Mouse (Mus musculus): ENCODE results near the gene Tgfbr1. TPM values are rescaled to one million over a fixed set of nuclear protein-coding genes. Genes with fewer than 3 reads are reported as not detected.

The Tgfbr1 gene
- total RNA-seq (2021), result 10 to 100 TPM; 24.8 to 26.4 TPM
- long read RNA-seq, experiment 1, full-length matches to known transcripts, result 2 of 10 reads
- long read RNA-seq, experiment 1, partial matches to known transcripts, result 2 of 10 reads
- long read RNA-seq, experiment 1, other reads (novel, unspliced or antisense), result 6 of 10 reads
- long read RNA-seq, experiment 2, full-length matches to known transcripts, result 3 of 5 reads
- long read RNA-seq, experiment 2, partial matches to known transcripts, result 0 of 5 reads
- long read RNA-seq, experiment 2, other reads (novel, unspliced or antisense), result 2 of 5 reads

DNA sequence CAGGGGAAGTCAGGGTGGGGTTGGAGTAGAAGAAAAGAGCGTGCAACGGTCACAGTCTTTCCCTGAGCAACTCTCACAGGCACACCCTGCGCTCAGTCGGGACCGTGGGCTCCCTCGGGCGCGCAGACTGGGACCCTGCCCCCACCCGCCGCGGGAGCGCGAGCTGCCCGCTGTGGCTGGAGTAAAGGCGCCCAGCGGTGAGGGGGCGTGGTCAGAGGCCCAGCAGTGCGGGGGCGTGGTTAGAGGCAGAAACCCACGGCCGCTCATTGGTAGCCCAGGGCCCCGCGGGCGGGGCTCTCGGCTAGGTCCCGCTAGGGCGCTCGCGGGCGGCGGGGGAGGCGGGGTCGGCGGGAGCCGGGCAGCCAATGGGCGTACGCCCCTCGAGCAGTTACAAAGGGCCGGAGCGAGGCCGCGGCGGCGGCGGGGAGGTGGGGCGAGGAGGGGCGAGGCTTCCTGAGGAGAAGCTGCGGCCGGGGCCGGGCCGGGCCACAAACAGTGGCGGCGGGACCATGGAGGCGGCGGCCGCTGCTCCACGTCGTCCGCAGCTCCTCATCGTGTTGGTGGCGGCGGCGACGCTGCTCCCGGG, at the start of gene Tgfbr1:
Gene Tgfbr1, plus strand, starts transcription at position 420 of the 586 bp plus-strand sequence.
- peak; percentile 100 for DNase-seq

DNA sequence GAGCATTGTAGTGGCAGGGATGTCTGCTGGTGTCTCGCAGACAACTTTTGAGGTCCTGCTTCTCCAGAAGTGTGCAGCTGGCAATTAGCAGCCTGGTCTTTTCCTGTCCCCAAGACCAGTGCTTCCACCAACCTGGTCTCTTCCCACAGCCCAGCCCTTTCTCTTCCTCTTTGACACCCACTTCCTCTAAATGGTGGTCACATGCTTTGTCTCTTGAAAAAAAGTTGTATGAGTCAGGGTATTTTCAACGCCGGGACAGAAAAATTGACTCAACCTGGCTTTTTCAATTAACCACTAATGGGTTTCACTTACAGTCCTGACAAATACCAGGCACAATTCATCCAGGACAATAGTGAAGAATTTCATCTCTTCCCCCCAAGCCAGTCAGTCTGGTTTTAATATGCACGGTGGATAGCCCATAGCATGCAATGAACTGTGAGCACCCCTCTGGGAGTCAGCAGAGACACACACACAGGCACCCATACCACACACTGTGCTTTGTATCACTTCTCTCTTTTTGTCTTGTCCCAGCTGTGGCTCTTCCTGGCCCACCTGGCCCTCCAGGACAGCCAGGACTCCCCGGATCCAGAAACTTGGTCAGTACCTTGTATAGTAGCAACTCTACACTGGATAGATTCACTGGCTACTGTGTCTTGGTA, 49.6 kb upstream of the Tgfbr1 start:
- DNase-seq, result no peak

DNA sequence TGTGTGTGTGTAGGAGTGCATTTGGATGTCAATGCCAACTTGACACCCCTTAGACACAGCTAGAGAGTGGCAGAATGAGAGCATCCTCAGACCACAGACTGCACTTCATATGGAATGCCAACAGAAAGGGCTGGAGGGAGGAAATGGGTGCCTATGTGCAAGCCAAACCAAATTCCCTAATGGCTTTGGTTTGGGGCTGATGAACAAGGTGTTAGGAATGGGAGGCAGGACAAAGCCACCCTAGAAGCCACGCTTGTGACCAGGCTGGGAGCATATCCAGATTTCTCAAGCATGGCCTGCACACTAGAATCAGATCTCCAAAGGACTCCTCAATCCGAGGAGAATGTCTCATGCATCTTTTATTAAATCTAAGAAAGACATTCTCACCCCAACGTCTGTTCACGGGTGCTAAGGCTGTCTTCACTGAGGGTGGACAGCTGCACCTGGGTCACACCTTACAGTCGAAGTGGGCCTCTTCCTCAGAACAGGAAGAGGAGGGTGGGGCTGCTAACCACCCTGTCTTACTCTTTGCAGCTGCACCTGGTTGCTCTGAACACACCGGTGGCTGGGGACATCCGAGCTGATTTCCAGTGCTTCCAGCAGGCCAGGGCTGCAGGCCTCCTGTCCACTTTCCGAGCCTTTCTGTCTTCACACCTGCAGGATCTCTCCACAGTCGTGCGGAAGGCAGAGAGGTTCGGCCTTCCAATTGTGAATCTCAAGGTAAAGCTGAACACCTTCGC, 43.0 kb upstream of the Tgfbr1 start:
- DNase-seq, result no peak

DNA sequence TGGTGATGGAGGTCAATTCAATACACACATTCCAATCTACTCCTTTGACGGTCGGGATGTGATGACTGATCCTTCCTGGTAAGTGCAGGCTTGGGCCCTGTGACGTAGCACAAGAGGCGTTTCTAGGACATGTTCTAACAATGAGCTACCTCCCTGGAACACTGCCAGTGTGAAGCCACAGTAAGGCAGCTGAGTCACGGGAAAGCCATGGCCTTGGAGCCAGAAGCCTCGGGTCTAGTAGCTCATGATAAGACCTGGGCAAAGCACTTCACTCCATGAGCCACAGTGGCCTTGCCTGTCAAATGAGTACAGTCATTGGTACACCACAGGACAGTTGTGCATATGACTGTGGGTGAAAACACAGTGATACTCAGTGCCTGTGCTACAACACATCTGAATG, 42.2 kb upstream of the Tgfbr1 start:
- peak; percentile 89 for DNase-seq

DNA sequence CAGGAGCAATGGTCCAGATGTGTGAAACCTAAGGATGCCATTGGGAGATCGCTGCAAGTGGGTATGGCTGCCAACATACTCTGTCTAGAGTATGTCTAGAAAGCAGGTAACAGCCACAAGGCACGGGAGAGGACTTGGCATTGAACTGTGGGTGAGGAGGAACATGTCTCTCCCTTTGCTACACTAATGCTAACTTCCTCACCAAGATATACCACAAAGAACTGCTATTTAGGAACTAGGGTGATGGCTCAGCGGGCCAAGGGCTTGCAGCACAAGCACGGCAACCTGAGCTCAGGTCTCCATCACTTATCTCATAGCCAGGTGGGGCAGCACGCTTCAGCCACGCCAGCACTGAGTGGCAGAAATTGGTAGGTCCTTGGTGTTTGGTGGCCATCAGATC, 41.6 kb upstream of the Tgfbr1 start:
- no peak for DNase-seq

DNA sequence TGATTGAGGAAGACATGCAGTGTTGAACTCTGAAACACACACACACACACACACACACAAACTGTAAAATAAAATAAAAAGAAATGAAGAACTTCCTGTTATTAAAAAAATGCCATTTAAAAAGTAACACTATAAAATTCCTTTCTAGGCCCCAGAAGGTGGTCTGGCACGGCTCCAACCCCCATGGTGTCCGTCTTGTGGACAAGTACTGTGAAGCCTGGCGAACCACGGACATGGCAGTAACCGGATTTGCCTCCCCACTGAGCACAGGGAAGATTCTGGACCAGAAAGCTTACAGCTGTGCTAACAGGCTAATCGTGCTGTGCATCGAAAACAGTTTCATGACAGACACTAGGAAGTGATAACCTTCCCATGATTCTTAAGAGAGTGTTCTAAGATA, 41.1 kb upstream of the Tgfbr1 start:
- no peak for DNase-seq

DNA sequence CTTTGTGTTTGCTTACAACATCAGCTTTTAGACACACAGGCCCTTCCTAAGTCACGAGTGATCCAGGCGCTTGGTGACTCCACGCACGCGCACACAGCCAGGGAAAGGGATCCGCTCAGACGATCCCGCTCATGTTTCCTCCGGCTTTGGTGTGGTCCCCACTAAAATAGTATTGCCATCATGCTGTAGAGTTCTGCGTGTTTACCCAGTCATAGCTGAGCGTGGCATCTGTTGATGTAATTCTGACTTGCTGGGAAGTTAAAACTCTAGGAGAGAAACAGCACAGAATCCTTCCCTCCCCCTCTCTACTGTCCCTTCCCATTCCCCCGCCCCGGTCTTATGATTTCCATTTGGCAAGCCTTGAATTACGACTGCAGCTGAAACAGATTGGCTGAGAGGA, 40.3 kb upstream of the Tgfbr1 start:
- no peak for DNase-seq

DNA sequence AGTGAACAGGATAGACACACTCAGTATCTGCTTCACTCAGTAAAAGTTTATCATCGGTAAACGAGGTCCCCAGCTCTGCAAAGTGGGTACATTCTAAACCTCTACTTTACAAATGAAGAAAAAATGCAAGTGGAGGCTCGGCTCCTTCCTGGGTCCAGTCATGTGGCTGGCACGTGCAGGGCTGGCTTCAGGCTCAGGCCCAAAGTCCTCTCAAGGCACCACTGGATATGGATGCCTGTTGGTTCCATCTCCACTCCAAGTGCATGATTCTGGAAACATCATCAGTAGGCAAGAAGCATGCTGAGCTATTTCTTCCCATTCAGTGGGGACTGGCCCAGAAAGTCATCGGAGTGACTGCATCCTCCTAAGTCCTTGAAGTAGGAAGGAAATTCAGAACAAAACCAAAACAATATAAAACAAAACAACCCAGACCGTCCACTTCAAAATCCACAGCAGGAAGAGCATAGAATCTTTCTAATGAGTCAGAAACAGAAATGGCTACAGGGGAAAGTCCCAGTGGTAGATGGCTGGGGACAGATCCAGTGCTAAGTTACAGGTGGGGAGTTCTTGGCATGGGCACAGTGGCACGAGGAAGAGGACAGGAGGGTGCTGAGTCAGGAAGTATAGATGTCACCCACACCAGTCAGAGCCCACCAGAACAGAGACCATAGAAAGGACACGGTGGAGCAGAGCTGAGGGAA, 39.2 kb upstream of the Tgfbr1 start:
- DNase-seq, result no peak

DNA sequence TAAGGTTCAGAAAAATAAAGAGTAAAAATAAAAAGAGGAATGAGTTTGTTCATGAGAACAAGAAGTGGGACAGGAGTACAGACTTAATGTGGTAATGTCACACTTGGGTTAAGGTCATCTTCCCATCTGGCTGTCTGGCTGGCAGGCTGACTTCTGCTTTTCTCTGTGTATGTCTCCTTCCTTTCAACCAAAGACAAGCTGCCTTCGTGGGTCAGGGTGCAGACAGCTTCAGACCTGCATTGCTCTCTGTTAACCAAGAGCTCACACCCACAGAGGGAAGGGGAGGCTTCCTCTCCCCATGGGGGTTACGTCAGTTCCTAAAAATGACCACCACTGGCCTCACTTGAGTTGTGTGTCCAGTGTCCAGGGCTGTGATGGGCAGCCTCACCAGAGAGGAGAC, 37.6 kb upstream of the Tgfbr1 start:
- DNase-seq, result no peak

DNA sequence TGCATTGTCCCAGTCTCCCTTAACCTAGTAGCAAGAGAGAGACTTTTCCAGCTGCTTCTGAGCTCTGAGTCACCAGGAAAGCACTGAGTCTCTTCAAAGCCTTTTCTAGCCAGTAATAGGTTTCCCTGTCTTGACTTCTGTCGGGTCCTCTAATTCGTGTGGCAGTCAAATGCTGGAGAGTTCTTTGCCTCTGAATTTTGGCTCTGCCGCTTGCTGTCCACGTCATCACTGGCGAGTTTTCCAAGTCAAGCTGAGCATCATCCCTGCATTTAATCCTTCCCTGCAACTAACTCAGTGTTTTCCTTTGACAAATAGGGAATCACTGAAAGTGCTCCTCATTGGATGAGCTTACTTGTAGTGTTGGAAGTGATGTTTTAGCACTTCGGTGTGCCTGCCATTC, 36.6 kb upstream of the Tgfbr1 start:
- no peak for DNase-seq

DNA sequence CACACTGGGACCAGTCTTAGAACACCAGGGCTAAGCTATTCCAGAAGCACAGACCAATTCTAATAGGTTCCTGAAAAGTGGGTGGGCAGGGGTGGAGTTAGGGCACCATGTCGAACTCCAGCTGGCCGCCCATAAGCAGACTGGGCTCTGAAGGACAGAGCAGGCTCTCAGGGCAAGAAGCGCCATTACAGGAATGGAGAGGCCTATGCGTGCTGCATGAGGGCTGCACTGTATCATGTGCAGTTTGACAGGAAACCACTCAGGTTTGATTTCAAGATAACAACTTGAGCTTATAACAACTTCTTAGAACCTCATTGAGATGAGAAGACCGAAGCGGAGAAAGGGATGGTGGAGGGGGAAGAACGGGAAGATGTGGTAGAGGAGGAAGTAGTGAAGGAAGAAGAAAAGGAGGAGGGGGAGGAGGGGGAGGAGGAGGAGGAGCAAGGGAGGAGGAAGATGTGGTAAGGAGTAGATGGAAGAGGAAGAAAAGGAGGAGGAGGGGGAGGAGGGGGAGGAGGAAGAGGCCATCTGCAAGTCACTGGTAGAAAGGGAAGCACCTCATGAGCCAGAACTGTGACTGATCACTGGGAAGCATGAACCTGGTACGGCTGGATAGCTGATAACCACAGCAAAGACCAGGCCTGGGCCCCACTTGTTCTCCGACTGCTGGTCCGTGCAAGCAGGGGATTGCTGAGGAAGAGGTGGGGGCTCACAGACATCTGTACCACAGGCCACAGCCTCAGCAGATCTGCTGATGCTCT, 33.3 kb upstream of the Tgfbr1 start:
- DNase-seq, result no peak

DNA sequence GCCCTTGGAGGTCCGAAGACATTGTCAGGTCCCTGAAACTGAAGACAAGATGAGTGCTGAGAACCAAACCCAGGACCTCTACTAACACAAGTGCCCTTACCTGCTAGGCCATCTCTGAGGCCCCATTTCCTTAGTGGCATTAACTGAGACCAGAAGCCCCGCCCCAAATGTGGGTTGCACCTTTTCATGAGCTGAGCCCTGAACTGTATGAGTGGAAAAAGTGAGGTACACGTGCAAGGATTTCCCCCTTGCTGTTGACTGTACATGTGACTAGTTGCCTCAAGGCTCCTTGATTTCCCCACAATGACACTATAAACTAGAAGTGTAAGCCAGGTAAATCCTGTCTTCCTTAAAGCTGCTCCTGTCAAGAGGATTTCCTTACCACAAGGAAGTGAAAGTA, 30.7 kb upstream of the Tgfbr1 start:
- DNase-seq, result no peak

DNA sequence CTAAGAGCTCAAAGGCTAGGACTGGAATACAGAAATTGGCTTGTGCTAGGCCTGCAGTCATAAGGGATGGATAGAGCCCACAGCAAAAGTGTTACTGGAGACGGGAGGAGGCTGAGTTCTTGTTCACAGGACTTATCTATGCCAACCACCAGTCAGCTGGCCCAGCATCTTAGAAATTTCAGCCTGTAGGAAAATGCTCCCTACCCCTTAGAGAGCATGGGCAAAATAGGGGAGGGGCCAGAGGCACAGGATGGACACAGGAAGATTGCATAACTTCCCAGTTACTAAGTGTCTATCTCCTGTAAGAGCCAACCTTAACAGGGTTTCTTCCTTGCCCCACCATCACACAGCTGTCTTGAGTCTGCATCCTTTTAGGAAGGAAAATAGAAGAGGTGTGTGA, 28.8 kb upstream of the Tgfbr1 start:
- no peak for DNase-seq

DNA sequence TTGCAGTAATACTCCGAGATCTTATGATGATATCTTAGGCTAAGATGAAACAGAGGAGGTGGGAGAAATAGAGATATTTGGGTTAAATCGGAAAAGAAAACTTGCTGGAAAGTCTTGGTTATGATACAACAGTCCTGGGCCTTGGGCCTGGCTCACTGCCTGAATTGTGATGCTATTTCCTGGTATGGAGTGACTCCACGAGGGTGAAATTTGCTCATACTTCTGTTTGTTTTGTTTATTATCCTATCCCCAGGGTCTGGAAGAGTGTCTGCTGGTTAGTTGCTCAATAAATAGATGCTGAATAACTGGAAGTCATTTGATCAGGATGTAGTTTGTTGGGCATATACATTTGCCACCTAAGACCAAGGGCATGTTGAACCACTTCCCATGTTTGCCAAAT, 25.2 kb upstream of the Tgfbr1 start:
- DNase-seq, result no peak

DNA sequence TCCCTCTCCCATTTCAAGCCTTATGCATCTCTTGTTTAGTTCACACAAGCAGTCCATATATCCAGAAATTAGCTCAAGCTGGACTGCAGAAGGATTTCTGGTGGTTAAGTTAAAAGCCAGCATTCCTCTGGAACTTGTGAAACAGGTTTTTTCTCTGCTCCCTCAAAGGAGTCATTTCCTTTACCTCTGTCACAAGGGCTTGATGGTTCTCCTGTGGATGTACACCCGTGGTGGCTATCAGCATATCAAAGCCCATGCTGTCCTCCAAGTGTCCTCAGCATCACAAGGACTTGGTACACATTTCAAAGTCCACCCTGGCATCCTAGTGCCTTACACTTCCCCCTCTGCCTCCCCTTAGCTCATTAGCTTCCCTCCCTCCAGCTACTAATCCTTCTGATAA, 23.7 kb upstream of the Tgfbr1 start:
- no peak for DNase-seq

DNA sequence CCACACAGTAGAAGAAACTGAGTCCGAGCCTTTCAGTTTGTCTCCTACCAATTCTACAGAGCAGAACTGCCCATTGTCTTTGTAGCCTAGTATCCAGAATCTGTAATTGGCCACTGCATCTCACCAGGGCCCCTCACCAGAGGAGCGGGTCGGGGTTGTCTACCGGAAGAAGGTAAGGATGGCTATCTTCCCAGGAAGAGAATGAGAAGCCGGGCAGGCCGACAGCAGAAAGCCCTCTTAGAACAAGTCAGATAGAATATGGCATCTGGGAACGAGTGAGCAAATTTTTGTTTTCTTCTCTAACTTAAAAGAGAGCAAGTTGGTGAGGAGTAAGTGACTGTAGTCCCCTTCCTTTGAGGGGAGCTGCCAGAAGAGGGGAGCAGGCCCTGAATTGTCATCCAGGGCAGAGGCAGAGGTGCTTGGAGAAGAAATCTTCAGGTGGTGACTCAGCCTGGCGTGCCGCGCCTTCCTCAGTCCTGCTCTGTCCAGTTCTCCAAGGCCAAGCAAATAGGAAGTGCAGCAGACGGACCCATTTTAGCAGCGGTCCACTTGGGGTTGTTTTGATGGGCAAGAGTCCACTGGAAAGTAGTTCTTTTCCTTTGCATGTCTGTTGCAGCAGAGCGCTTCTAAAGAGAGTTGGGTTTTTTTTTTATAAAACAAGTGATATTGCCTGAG, 22.5 kb upstream of the Tgfbr1 start:
- no peak for DNase-seq

DNA sequence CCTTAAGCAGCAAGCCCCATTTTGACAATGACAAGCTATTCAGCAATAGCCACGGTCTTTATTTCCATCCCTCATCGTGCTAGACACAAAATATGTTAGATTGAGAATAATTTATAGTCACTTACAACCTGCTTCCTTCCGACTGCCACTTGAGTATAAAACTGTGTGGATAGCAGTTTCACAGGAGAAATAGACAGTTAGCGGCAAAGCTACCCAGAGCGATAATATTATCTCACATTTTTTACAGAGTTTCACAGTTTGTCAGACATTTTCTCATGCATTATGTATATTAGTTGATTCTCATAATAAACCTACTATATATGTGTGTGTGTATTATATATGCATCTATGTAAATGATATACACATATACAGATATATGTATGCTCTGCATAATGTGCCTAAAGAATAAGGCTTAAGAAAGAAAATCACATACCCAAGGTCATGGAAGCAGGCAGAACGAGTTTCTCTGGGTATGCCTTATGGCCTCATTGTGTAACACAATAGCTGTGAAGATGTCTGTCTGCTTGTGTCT, 20.1 kb upstream of the Tgfbr1 start:
- DNase-seq, result no peak

DNA sequence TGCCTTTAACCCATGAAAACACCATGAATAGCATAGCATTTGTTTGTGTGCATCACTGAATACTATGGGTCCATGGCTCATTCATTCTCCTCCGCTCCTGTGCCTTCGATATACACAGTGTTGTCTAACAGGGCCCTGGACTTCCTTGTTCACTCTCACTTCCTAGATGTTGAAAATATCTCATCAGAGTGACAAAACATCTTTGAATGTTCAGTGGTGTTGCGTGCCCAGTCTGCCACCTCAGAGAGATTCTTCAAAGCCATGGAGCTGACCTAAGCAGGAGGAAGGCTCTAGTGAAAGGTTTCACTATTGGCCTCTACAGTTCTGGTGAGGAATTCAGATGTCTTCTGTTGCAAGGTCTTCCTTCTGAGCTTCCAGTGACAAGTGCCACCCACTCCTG, 19.5 kb upstream of the Tgfbr1 start:
- DNase-seq, result no peak

DNA sequence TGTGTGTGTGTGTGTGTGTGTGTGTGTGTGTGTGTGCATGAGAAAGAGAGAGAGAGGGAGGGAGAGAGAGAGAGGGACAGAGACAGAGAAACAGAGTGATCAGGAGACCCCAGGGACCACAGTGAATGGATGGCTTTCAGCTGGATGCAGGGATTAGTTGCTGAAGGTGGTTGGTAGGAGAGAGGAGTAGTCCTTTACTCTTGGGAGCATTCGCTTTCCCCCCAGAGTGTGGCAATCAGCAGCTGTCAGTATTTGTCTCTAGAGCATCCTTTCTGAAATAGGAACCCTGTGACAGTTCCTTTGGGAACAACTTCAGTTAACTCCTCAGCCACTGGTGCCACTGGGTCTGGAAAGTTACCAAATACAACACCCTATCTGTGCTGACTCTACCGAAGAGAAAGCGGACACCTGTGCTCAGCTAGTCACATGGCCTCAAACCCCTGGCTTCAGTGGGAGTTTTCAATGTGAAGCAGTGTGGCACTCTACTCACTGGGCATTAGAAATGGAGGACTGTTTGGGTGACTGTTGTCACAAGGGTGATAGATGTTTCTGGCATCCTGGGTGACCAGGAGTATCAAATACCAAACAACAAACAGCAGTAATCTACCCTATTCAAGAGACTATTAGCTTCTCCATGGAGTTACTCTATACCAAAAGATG, 16.0 kb upstream of the Tgfbr1 start:
- no peak for DNase-seq

DNA sequence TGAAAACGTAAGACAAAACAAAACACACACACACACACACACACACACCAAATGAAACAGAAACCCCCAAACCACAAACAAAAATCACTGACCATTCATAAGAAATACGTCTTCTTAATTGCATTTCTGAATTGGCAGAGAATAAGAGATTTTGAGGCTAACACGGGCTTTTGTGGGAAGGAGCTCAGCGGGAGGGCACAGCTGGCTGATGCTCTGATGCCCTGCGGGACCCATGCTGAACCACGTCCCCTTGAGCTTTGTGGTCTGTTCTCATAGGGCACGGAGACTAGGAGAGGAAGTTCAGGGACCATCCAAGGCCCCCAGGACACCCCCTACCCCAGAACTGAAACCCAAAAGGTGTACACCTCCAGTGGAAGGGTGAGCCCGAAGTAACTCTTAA, 10.4 kb upstream of the Tgfbr1 start:
- DNase-seq, result no peak
